Mouse (Mus musculus): Measurements from ENCODE around the gene Olfr27. TPM values are rescaled to one million over a fixed set of nuclear protein-coding genes. Genes with fewer than 3 reads are reported as not detected.

The Olfr27 gene
- not detected in 2 replicates for polyA plus RNA-seq (2015; fragmentation: Nextera tagmentation; extraction: Ambion mirVana)

GRCm38 (mm10) chr9:39127831-39128230 lies at the start of gene Olfr27:
Olfr27 (plus strand) TSS chr9:39128131.
- H3K27ac ChIP-seq (ENCODE audit: low read length): no peak within 1 kb of the TSS
- H3K27me3 ChIP-seq (ENCODE audit: insufficient read depth, low read length): no peaks in the 10 kb centered on the region
- no peak within 1 kb of the TSS for H3K9ac ChIP-seq (replicated peaks; ENCODE audit: low read length)
- no peaks in the 10 kb centered on the region for H3K4me1 ChIP-seq (ENCODE audit: insufficient read depth, low read length)
- ATAC-seq (ENCODE audit: low FRiP score, low TSS enrichment): no peak
- H3K9me3 ChIP-seq (ENCODE audit: low read length): no peaks in the 10 kb centered on the region
- H3K4me2 ChIP-seq (replicated peaks; ENCODE audit: low read depth, low read length): no peak within 1 kb of the TSS
- no peak within 1 kb of the TSS for H3K4me3 ChIP-seq (ENCODE audit: low read length)
- no peaks in the 10 kb centered on the region for H3K36me3 ChIP-seq (ENCODE audit: insufficient read depth, low read length)

GRCm38 (mm10) chr9:39078787-39079186 lies 49.1 kb upstream of the Olfr27 start, which contains the start of gene Olfr938:
Olfr938 (minus strand) TSS chr9:39078887.
- Histone ChIP-seq H3K27me3 (ENCODE audit: insufficient read depth, low read length) (no peaks in the 10 kb centered on the region), H3K9me3 (ENCODE audit: low read length) (no peaks in the 10 kb centered on the region), H3K9ac (replicated peaks; ENCODE audit: low read length) (no peak within 1 kb of the TSS), H3K4me1 (ENCODE audit: insufficient read depth, low read length) (no peaks in the 10 kb centered on the region), H3K27ac (ENCODE audit: low read length) (no peak within 1 kb of the TSS), H3K4me3 (ENCODE audit: low read length) (no peak within 1 kb of the TSS), H3K4me2 (replicated peaks; ENCODE audit: low read depth, low read length) (no peak within 1 kb of the TSS), H3K36me3 (ENCODE audit: insufficient read depth, low read length) (no peaks in the 10 kb centered on the region)
- no peak for ATAC-seq (ENCODE audit: low FRiP score, low TSS enrichment)
- 89% methylated on average over 2 of the region's 2 CpGs for WGBS

- Histone ChIP-seq H3K4me3 (ENCODE audit: low read length) (no peak overlapping the region), H3K27ac (ENCODE audit: low read length) (no peak overlapping the region), H3K9me3 (ENCODE audit: low read length) (no peaks in the 10 kb centered on the region), H3K4me2 (replicated peaks; ENCODE audit: low read depth, low read length) (no peak overlapping the region), H3K27me3 (ENCODE audit: insufficient read depth, low read length) (no peaks in the 10 kb centered on the region), H3K4me1 (ENCODE audit: insufficient read depth, low read length) (no peaks in the 10 kb centered on the region), H3K9ac (replicated peaks; ENCODE audit: low read length) (no peak overlapping the region), H3K36me3 (ENCODE audit: insufficient read depth, low read length) (no peaks in the 10 kb centered on the region)
- WGBS: 85% methylated on average over 1 of the region's 1 CpGs
- no peak for ATAC-seq (ENCODE audit: low FRiP score, low TSS enrichment)
Measured at GRCm38 (mm10) chr9:39127326-39127725, 605 bp upstream of the Olfr27 start.

- ATAC-seq (ENCODE audit: low FRiP score, low TSS enrichment): no peak
- H3K4me3 ChIP-seq (ENCODE audit: low read length): no peak overlapping the region
- H3K4me2 ChIP-seq (replicated peaks; ENCODE audit: low read depth, low read length): no peak overlapping the region
- H3K27ac ChIP-seq (ENCODE audit: low read length): no peak overlapping the region
- H3K36me3 ChIP-seq (ENCODE audit: insufficient read depth, low read length): no peaks in the 10 kb centered on the region
- WGBS: 61% methylated on average over 1 of the region's 1 CpGs
- no peak overlapping the region for H3K9ac ChIP-seq (replicated peaks; ENCODE audit: low read length)
- H3K4me1 ChIP-seq (ENCODE audit: insufficient read depth, low read length): no peaks in the 10 kb centered on the region
- H3K9me3 ChIP-seq (ENCODE audit: low read length): no peaks in the 10 kb centered on the region
- no peaks in the 10 kb centered on the region for H3K27me3 ChIP-seq (ENCODE audit: insufficient read depth, low read length)
Measured at GRCm38 (mm10) chr9:39152401-39152800, 24.5 kb downstream of the Olfr27 start.

GRCm38 (mm10) chr9:39166004-39166403 lies 38.1 kb downstream of the Olfr27 start, which contains the start of gene Olfr943:
Olfr943 (plus strand) TSS chr9:39166304.
- no peaks in the 10 kb centered on the region for H3K36me3 ChIP-seq (ENCODE audit: insufficient read depth, low read length)
- 94% methylated on average over 5 of the region's 5 CpGs for WGBS
- H3K4me2 ChIP-seq (replicated peaks; ENCODE audit: low read depth, low read length): no peak within 1 kb of the TSS
- no peaks in the 10 kb centered on the region for H3K4me1 ChIP-seq (ENCODE audit: insufficient read depth, low read length)
- no peak within 1 kb of the TSS for H3K27ac ChIP-seq (ENCODE audit: low read length)
- H3K9ac ChIP-seq (replicated peaks; ENCODE audit: low read length): no peak within 1 kb of the TSS
- H3K4me3 ChIP-seq (ENCODE audit: low read length): no peak within 1 kb of the TSS
- no peak for ATAC-seq (ENCODE audit: low FRiP score, low TSS enrichment)
- H3K27me3 ChIP-seq (ENCODE audit: insufficient read depth, low read length): no peaks in the 10 kb centered on the region
- no peaks in the 10 kb centered on the region for H3K9me3 ChIP-seq (ENCODE audit: low read length)

Other genes starting within 250 kb of the Olfr27 start
- gene Olfr930, start 198.3 kb upstream of the Olfr27 start, polyA plus RNA-seq (2015; fragmentation: Nextera tagmentation; extraction: Ambion mirVana): not detected in 2 replicates
- not detected in 2 replicates for gene Olfr933, start 155.8 kb upstream of the Olfr27 start, polyA plus RNA-seq (2015; fragmentation: Nextera tagmentation; extraction: Ambion mirVana)
- gene Olfr934, start 139.8 kb upstream of the Olfr27 start, polyA plus RNA-seq (2015; fragmentation: Nextera tagmentation; extraction: Ambion mirVana): not detected in 2 replicates
- not detected in 2 replicates for gene Olfr935, start 128.4 kb upstream of the Olfr27 start, polyA plus RNA-seq (2015; fragmentation: Nextera tagmentation; extraction: Ambion mirVana)
- gene Olfr146, start 104.8 kb upstream of the Olfr27 start, polyA plus RNA-seq (2015; fragmentation: Nextera tagmentation; extraction: Ambion mirVana): not detected in 2 replicates
- gene Olfr937, start 63.2 kb upstream of the Olfr27 start, polyA plus RNA-seq (2015; fragmentation: Nextera tagmentation; extraction: Ambion mirVana): not detected in 2 replicates
- gene Olfr938, start 49.2 kb upstream of the Olfr27 start, polyA plus RNA-seq (2015; fragmentation: Nextera tagmentation; extraction: Ambion mirVana): not detected in 2 replicates
- gene Olfr943, start 38.2 kb downstream of the Olfr27 start, polyA plus RNA-seq (2015; fragmentation: Nextera tagmentation; extraction: Ambion mirVana): not detected in 2 replicates
- not detected in 2 replicates for gene Olfr944, start 73.8 kb downstream of the Olfr27 start, polyA plus RNA-seq (2015; fragmentation: Nextera tagmentation; extraction: Ambion mirVana)
- not detected in 2 replicates for gene Olfr1537, start 121.9 kb downstream of the Olfr27 start, polyA plus RNA-seq (2015; fragmentation: Nextera tagmentation; extraction: Ambion mirVana)
- gene Olfr945, start 148.7 kb downstream of the Olfr27 start, polyA plus RNA-seq (2015; fragmentation: Nextera tagmentation; extraction: Ambion mirVana): not detected in 2 replicates
- not detected in 2 replicates for gene Olfr948, start 197.9 kb downstream of the Olfr27 start, polyA plus RNA-seq (2015; fragmentation: Nextera tagmentation; extraction: Ambion mirVana)